Mouse (Mus musculus) ovary, adult 2 months (tissue): ENCODE data around the gene Hp1bp3. TPM values are rescaled to one million over a fixed set of nuclear protein-coding genes. Genes with fewer than 3 reads are reported as not detected.

ENCODE experiments used
- polyA plus RNA-seq: library from polyadenylated mRNA; depleted of rRNA; stranded (reverse); fragments of >200 nt; gene quantifications from 2 replicates; pipeline ENCODE4 v1.2.3, GENCODE M21; 2012; rRNA removed

Gene Hp1bp3
- polyA plus RNA-seq: 47.9 and 53.7 TPM in 2 replicates

GRCm38 (mm10) chr4:138216200-138216890, at the start of gene Hp1bp3:
TSS of gene Hp1bp3 (plus strand) at chr4:138216296.

GRCm38 (mm10) chr4:138250088-138250960, 34.2 kb downstream of the Hp1bp3 start, which contains the start of the genes Sh2d5 and Kif17:
TSS of gene Sh2d5 (plus strand) at chr4:138250403.
TSS of gene Kif17 (plus strand) at chr4:138250435.

Other genes with a start within 250 kb of the Hp1bp3 start
- gene Eif4g3, start 223.3 kb upstream of the Hp1bp3 start, polyA plus RNA-seq: 67.4 and 98.4 TPM in 2 replicates
- gene Sh2d5, start 34.1 kb downstream of the Hp1bp3 start, polyA plus RNA-seq: 2.6 and 4.3 TPM in 2 replicates
- 4.1 and 4.5 TPM in 2 replicates for gene Kif17, start 34.1 kb downstream of the Hp1bp3 start, polyA plus RNA-seq
- 333 and 487 TPM in 2 replicates for gene Ddost, start 88.4 kb downstream of the Hp1bp3 start, polyA plus RNA-seq
- 137 and 183 TPM in 2 replicates for gene Pink1, start 110.0 kb downstream of the Hp1bp3 start, polyA plus RNA-seq
- 5.9 and 9.4 TPM in 2 replicates for gene Cda, start 151.7 kb downstream of the Hp1bp3 start, polyA plus RNA-seq
- gene Fam43b, start 180.2 kb downstream of the Hp1bp3 start, polyA plus RNA-seq: 0.18 and 0.33 TPM in 2 replicates
- 23.0 and 24.5 TPM in 2 replicates for gene Mul1, start 218.4 kb downstream of the Hp1bp3 start, polyA plus RNA-seq
- 42.8 and 56.3 TPM in 2 replicates for gene Camk2n1, start 238.0 kb downstream of the Hp1bp3 start, polyA plus RNA-seq